Mouse (Mus musculus) stomach, postnatal 0 days (tissue): ENCODE measurements at regions not wholly inside any gene's neighbourhood (a gene's known extent, or its start where the extent isn't known, plus 50 kb on each side); places are given as distances from the start of the nearest gene placed in this dataset.

ENCODE experiments used
- CTCF ChIP-seq: IDR thresholded peaks from 2 replicates; pipeline ENCODE4 v1.5.1; 2016; ENCODE audit warnings: antibody characterized with exemption, low read depth, mild to moderate bottlenecking, moderate library complexity
- EP300 ChIP-seq: optimal IDR thresholded peaks from 2 replicates; pipeline ENCODE3; 2016; ENCODE audit warnings: antibody characterized with exemption

DNA sequence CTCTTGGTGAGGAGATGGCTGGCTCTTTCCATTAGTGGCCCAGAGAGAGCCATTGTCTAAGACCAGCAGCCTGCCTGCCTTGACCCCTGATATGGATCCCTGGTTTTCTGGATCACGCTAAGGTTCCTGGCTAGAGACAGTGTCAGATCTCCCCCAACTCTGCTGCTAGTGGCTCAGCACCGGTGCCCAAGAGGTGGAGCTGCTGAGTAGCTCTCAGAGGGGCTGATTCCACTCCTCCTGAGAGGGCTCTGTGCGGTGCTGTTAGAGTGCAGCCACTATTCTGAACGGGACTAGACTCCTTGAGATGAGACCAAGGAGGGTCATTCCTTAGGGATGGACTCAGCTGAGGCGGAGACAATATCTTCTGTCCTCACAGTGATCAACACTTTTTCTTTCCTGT is 84.6 kb downstream of the Trim29 start:
- TF ChIP-seq CTCF (peak; percentile 40), EP300 (no peak)
